Mouse (Mus musculus) bone marrow, adult 2 months (tissue): ENCODE results near the gene Gja8.

ENCODE experiments used
- CTCF ChIP-seq: fragments of 200-500 bp; IDR thresholded peaks from 2 replicates; pipeline ENCODE4 v1.5.1; 2011; ENCODE audit warnings: low read length, control low read depth; ENCODE audit not compliant: control insufficient read depth, insufficient read depth
- POLR2A ChIP-seq: fragments of 200-500 bp; IDR thresholded peaks from 2 replicates; pipeline ENCODE4 v1.6.1; 2011; ENCODE audit warnings: low read depth, mild to moderate bottlenecking, control low read depth, low read length, borderline replicate concordance; ENCODE audit not compliant: control insufficient read depth

- TF ChIP-seq POLR2A (no peak), CTCF (no peak)
These were observed 58.0 kb downstream of the Gja8 start for GRCm38 (mm10) chr3:96867863-96868262.
